Mouse (Mus musculus) kidney, adult 2 months (tissue): ENCODE results near the gene Rabep1. TPM values are rescaled to one million over a fixed set of nuclear protein-coding genes. Genes with fewer than 3 reads are reported as not detected.
A peak's percentile ranks its signal among the peaks of the same experiment; 100 is the strongest.

Source experiments
- DNase-seq: peaks from one replicate; pipeline ENCODE4 v3.0.0; 2021
- H3K27ac ChIP-seq: fragments of 200-500 bp; 2 replicates; pipeline ENCODE4 v1.5.1; 2012; ENCODE audit warnings: low read depth, low read length, control low read depth, inconsistent platforms; ENCODE audit not compliant: insufficient read depth
- H3K27me3 ChIP-seq: fragments of 200-500 bp; replicated peaks from 2 replicates; pipeline ENCODE4 v1.6.1; 2012; ENCODE audit warnings: mild to moderate bottlenecking, moderate library complexity, low read length, inconsistent platforms; ENCODE audit not compliant: control insufficient read depth, insufficient read depth
- H3K36me3 ChIP-seq: fragments of 200-500 bp; 2 replicates; pipeline ENCODE4 v1.6.1; 2012; ENCODE audit warnings: mild to moderate bottlenecking, moderate library complexity, low read length, inconsistent platforms; ENCODE audit not compliant: control insufficient read depth, insufficient read depth
- H3K4me1 ChIP-seq: fragments of 200-500 bp; 2 replicates; pipeline ENCODE4 v1.6.1; 2011; ENCODE audit warnings: low read length; ENCODE audit not compliant: control insufficient read depth, insufficient read depth
- H3K4me3 ChIP-seq: fragments of 200-500 bp; 2 replicates; pipeline ENCODE4 v1.5.1; 2011; ENCODE audit warnings: mild to moderate bottlenecking, low read depth, low read length, control low read depth; ENCODE audit not compliant: insufficient read depth
- CTCF ChIP-seq: fragments of 200-500 bp; conservative IDR thresholded peaks from 2 replicates; pipeline ENCODE4 v1.5.1; 2011; ENCODE audit warnings: low read depth, mild to moderate bottlenecking, control low read depth, low read length, moderate library complexity, mixed read lengths; ENCODE audit not compliant: insufficient read depth, insufficient read length
- POLR2A ChIP-seq: fragments of 200-500 bp; IDR thresholded peaks from one replicate; pipeline ENCODE4 v1.6.1; 2011; ENCODE audit warnings: low read depth, low read length, control low read depth
- WGBS: fragments of 180-500 bp; shearing (Covaris S2); methylation state at CpG from one replicate; pipeline ENCODE4 v1.1.7; 2018; 5-methylcytosine and 5-hydroxymethylcytosine counted together
- polyA plus RNA-seq: library from polyadenylated mRNA; depleted of rRNA; stranded (reverse); fragments of >200 nt; gene quantifications from 2 replicates; pipeline ENCODE4 v1.2.3, GENCODE M21; 2012

Rabep1 gene
- polyA plus RNA-seq, 1 experiment = 4.7 TPM

DNA sequence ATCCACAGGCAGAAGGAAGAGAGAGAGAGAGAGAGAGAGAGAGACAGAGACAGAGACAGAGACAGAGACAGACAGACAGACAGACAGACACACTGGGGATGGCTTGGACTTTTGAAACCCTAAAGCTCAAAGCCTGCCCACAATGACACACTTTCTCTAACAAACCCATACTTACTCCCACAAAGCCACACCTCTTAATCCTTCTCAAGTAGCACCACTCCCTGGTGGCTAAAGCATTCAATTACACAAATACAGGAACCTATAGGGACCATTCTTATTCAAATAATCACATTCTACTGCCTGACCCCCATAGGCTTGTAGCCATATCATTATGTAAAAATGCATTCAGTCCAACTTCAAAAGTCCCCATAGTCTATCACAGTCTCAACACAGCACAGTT lies 11.2 kb upstream of the Rabep1 start:
- Histone ChIP-seq H3K4me1 (no peaks in the 10 kb centered on the region), H3K27me3 (no peaks in the 10 kb centered on the region), H3K4me3 (no peak overlapping the region), H3K27ac (no peak overlapping the region), H3K36me3 (no peaks in the 10 kb centered on the region)
- no peak for DNase-seq
- TF ChIP-seq POLR2A = no peak
- TF ChIP-seq CTCF = no peak

DNA sequence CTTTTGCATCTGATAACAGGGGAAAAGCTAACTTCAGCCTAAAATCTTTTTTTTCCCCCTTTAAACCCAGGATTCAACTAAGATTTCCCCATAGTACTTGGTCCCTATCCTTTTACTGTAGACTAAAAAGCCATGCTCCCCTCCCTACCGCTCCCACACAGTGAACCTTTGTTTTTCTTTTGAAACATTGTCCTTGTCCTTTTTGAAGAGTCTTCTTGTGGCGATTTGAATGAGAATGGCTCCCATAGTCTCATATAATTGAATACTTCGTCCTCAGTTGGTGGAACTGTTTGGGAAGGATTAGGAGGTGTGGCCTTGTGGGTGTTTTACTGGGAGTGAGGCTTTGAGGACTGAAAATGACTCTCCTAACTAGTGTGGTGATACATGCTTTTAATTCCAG lies 10.7 kb upstream of the Rabep1 start:
- Histone ChIP-seq H3K4me3 (no peak overlapping the region), H3K36me3 (no peaks in the 10 kb centered on the region), H3K27ac (no peak overlapping the region), H3K4me1 (no peaks in the 10 kb centered on the region), H3K27me3 (no peaks in the 10 kb centered on the region)
- no peak for DNase-seq
- 82% methylated on average over 3 of the region's 3 CpGs for WGBS
- TF ChIP-seq POLR2A (no peak), CTCF (no peak)

DNA sequence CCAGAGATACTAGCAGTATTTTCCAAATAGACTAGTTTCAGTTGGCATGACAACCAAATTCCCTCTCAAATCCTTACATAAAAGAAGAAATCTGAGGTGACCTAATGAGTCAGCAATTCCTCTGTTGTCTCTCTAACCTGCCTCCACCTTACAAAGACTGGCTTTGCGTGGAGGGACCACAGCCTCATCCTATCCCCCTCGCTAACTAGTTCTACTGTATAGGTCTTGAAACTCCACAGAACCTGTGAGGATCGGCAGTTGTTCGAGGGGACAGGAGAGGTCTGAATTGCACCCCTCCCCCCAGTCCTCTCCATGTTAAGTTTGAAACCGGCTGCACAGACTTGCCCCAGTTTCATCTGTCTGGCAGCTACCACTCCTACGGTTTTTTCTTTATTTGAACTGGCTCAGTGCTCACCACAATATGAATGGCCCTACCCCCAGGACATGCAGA lies 9.2 kb upstream of the Rabep1 start:
- no peak overlapping the region for H3K4me3 ChIP-seq
- TF ChIP-seq POLR2A (no peak), CTCF (no peak)
- no peak for DNase-seq
- no peaks in the 10 kb centered on the region for H3K36me3 ChIP-seq
- H3K4me1 ChIP-seq = no peaks in the 10 kb centered on the region
- H3K27ac ChIP-seq = no peak overlapping the region
- H3K27me3 ChIP-seq = no peaks in the 10 kb centered on the region
- WGBS = 53% methylated on average over 6 of the region's 6 CpGs

DNA sequence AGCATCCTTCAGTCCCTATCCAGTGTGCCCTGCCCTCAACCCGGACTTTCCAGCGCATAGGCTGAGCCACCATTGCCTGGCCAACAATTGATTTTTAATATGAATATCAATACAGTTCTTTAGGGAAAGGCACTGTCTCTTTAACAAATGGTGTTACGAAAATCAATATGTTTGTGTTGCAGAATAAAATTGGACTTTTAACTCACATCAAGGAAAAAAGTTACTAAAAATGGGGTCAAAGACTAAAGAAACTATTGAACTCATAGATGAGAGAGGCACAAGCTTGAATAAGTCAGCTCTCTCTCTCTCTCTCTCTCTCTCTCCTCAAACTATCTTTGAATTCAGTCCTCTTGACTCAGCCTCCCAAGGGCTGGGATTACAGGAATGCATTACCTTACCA lies 7.5 kb upstream of the Rabep1 start:
- H3K27ac ChIP-seq = no peak overlapping the region

GRCm38 (mm10) chr11:70838610-70839009 lies 6.0 kb upstream of the Rabep1 start:
- DNase-seq = no peak
- Histone ChIP-seq H3K27me3 (no peaks in the 10 kb centered on the region), H3K4me1 (no peaks in the 10 kb centered on the region), H3K27ac (no peak overlapping the region), H3K36me3 (no peaks in the 10 kb centered on the region), H3K4me3 (no peak overlapping the region)
- WGBS = 50% methylated on average over 2 of the region's 2 CpGs
- no peak for TF ChIP-seq CTCF
- TF ChIP-seq POLR2A = no peak

More for the DNA sequence above, 7.5 kb upstream of the Rabep1 start:
- no peak for DNase-seq
- Histone ChIP-seq H3K4me3 (no peak overlapping the region), H3K27me3 (no peaks in the 10 kb centered on the region), H3K36me3 (no peaks in the 10 kb centered on the region), H3K4me1 (no peaks in the 10 kb centered on the region)
- TF ChIP-seq CTCF (no peak), POLR2A (no peak)
- WGBS = 97% methylated on average over 3 of the region's 3 CpGs

DNA sequence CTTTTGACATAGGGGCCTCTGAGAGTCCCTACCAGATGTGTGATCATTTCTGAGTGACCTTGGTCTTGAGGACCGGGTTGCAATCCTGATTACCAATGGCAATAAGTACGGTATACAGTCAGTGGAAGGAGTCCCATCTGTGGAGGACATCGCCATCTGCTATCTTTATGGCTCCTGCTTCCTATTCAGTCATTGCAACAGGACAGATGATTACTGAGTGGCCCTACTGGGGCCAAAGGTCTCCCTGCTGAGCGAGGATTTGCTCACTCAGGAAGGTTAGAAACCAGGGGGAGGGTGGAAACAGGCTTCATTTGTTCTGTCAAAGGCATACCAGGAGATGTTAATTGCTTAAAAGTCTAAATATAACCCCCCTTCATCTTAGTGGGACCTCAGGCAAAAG lies 1.6 kb upstream of the Rabep1 start:
- no peaks in the 10 kb centered on the region for H3K27me3 ChIP-seq

DNA sequence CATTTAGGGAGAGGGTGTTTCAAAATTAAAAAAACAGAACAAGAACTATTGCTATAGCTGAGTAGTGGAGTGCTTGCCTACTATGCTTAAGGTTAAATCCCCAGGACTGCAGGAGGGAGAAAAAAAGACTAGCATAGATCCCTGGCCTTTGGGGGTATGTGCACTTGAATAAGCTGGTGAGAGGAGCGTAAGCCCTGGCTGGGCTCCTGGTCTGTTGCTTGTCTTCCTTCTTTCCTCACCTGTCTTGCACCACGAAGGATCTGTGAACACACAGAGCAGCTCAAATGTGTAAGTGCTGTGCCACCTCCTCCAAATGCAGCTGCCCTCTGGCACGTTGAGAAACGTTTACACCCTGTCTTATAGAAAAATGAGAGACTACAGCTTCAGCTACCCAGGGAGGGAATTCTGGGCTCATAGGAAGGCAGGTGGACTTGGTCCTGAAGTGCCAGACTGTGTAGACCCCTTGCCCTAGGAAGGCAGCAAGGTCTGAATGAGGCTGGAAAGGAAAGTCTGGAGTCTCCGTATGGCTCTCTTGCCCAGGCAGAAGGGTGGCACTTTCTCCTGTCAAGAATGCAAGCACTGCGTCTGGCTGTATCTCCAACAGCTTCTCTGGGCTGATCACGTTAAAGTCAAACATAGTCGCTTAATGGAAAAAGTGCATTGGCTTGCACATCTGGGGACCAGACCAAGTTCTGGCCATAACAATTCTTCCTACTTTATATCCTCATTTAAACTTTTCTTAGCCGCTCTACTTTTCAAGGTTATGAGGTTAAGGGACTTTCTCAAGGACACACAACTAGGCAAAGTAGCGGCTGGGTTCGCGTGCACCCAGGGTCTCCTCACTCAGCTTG lies 652 bp upstream of the Rabep1 start:
- peak; percentile 13 for DNase-seq
- Histone ChIP-seq H3K4me3 (peak overlapping the region; percentile 73), H3K4me1 (peaks cover 18% of the 10 kb centered on the region), H3K27ac (peak overlapping the region; percentile 83), H3K36me3 (no peaks in the 10 kb centered on the region), H3K27me3 (no peaks in the 10 kb centered on the region)
- TF ChIP-seq POLR2A (no peak), CTCF (no peak)
- 17% methylated on average over 12 of the region's 12 CpGs for WGBS

More for the DNA sequence above, 1.6 kb upstream of the Rabep1 start:
- H3K4me1 ChIP-seq = peaks cover 18% of the 10 kb centered on the region
- DNase-seq = peak; percentile 36
- no peaks in the 10 kb centered on the region for H3K36me3 ChIP-seq
- no peak overlapping the region for H3K27ac ChIP-seq
- H3K4me3 ChIP-seq = no peak overlapping the region
- no peak for TF ChIP-seq CTCF
- no peak for TF ChIP-seq POLR2A
- WGBS = 66% methylated on average over 4 of the region's 4 CpGs

- TF ChIP-seq POLR2A (no peak), CTCF (no peak)
- Histone ChIP-seq H3K27me3 (no peaks in the 10 kb centered on the region), H3K36me3 (no peaks in the 10 kb centered on the region), H3K4me1 (peaks cover 18% of the 10 kb centered on the region), H3K4me3 (peak overlapping the region; percentile 73), H3K27ac (peak overlapping the region; percentile 45; the same call in 1 of the 2 replicates)
- peak; percentile 22 for DNase-seq
- 4% methylated on average over 19 of the region's 19 CpGs for WGBS
Measured at GRCm38 (mm10) chr11:70845457-70845978, 940 bp downstream of the Rabep1 start.
